Mouse (Mus musculus) ES-E14 (cell line): Measurements from ENCODE around the gene Misp.

Experiments
- CHD2 ChIP-seq: IDR thresholded peaks from 2 replicates; pipeline ENCODE4 v1.6.1; 2014; ENCODE audit warnings: mild to moderate bottlenecking, low read depth, low read length, inconsistent platforms
- HCFC1 ChIP-seq: IDR thresholded peaks from 2 replicates; pipeline ENCODE4 v1.6.1; 2012; ENCODE audit warnings: low read length, inconsistent platforms, borderline replicate concordance; ENCODE audit not compliant: insufficient read depth
- ZNF384 ChIP-seq: IDR thresholded peaks from 2 replicates; pipeline ENCODE4 v1.6.1; 2012; ENCODE audit warnings: low read depth, low read length, inconsistent platforms

DNA sequence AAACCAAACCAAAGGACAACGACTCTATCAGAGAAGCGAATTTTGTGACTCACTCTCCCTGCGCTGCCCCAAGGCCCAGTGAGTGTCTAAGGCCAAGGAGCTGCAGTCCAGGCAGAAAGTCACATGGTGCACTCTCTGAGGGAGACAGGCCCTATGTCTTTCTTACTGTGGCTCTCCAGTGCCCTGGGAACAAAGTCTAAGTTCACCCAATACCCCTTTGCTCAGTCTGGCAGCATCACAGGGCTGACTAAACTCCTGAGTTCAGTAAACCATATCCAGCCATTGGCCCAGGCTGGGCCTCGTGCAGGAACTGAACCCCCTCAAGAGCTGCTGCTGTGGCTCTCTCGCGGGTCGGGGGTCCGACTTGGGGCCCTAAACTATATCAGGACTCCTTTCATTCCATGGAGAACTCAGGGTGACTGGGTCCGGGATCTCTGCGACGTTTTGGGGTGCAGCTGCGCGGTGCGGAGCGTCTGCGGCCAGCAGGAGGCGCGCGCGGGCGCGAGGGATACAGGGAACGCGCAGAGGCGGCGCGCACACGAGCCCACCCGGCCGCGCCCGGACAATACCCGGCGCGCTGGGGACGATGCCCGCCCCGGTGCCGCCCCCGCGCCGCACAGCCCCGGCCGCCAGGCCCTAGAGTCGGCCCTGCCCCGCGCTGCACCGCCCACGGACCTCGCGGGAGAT is 27.6 kb upstream of the Misp start, which contains the start of gene Palm:
- TF ChIP-seq CHD2 (no peak), HCFC1 (no peak; the same call in 1 of the 2 replicates), ZNF384 (no peak)
